Mouse (Mus musculus) kidney, embryonic 15.5 days (tissue): ENCODE measurements around the gene Gm3149. TPM values are rescaled to one million over a fixed set of nuclear protein-coding genes. Genes with fewer than 3 reads are reported as not detected.
"Not testable (repeated sequence)": the region's sequence is repeated elsewhere in the genome, so short reads cannot be mapped to it uniquely, and the experiment has no call there.

Experiments used
- ATAC-seq: fragments of 200-750 bp; cut with Nextera tagmentation; replicated peaks from 2 replicates; pipeline ENCODE4 v1.8.0; 2017; ENCODE audit warnings: moderate TSS enrichment; ENCODE audit not compliant: low FRiP score
- H3K27ac ChIP-seq: fragments of 300-500 bp; sonication (generic); 2 replicates; pipeline ENCODE4 v1.5.1; 2015; ENCODE audit warnings: mild to moderate bottlenecking, inconsistent platforms
- H3K27me3 ChIP-seq: fragments of 300-500 bp; sonication (generic); 2 replicates; pipeline ENCODE4 v1.6.1; 2015; ENCODE audit warnings: inconsistent platforms
- H3K36me3 ChIP-seq: fragments of 300-500 bp; sonication (generic); 2 replicates; pipeline ENCODE4 v1.6.1; 2015; ENCODE audit warnings: inconsistent platforms
- H3K4me1 ChIP-seq: fragments of 300-500 bp; sonication (generic); 2 replicates; pipeline ENCODE4 v1.6.1; 2015; ENCODE audit warnings: inconsistent platforms
- H3K4me2 ChIP-seq: fragments of 300-500 bp; sonication (generic); 2 replicates; pipeline ENCODE4 v1.6.1; 2015; ENCODE audit warnings: moderate library complexity, mild to moderate bottlenecking, inconsistent platforms
- H3K4me3 ChIP-seq: fragments of 300-500 bp; sonication (generic); replicated peaks from 2 replicates; pipeline ENCODE4 v1.5.1; 2015; ENCODE audit warnings: mild to moderate bottlenecking, inconsistent platforms
- H3K9ac ChIP-seq: fragments of 300-500 bp; sonication (generic); 2 replicates; pipeline ENCODE4 v1.6.1; 2015; ENCODE audit warnings: mild to moderate bottlenecking, inconsistent platforms
- H3K9me3 ChIP-seq: fragments of 300-500 bp; sonication (generic); replicated peaks from 2 replicates; pipeline ENCODE4 v1.6.1; 2016; ENCODE audit warnings: inconsistent platforms
- WGBS: fragments of 180-500 bp; shearing (Covaris S2); methylation state at CpG from one replicate; pipeline ENCODE4 v1.1.7; 2015; ENCODE audit warnings: mixed read lengths; 5-methylcytosine and 5-hydroxymethylcytosine counted together
- polyA plus RNA-seq: library from polyadenylated mRNA; unstranded; fragments of >200 nt; fragmentation: Nextera tagmentation; extraction: Ambion mirVana; gene quantifications from 2 replicates; pipeline ENCODE4 v1.2.1, GENCODE M21; 2015

The Gm3149 gene
- not detected in 2 replicates for polyA plus RNA-seq

DNA sequence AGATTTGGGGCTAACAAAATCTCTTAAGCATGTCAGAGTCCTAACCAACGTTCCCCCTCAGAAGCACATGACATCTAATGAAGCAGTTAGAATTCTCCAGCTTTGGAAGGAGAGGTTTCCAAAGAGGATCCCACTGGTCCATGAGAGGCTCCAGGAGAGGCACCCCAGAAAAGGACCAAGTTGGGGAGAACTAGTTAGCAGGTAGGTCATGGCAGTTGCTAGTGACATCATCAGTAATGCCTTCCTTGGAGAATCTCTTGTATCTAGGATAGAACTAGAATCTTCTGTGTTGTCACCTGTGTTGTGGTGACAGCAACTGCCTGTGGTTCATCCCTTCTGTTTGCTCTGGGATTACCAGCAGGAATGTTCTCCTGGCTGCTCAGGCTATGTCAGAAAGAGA is at the start of gene Gm3149:
Gm3149 (plus strand) TSS at position 301 of the 400 bp plus-strand sequence.
- not testable (repeated sequence) for ATAC-seq, H3K9ac ChIP-seq, H3K27ac ChIP-seq, H3K4me1 ChIP-seq, H3K4me3 ChIP-seq, H3K36me3 ChIP-seq, H3K4me2 ChIP-seq, H3K9me3 ChIP-seq, H3K27me3 ChIP-seq
- WGBS: no CpG with 5 or more reads among the region's 1 CpGs

DNA sequence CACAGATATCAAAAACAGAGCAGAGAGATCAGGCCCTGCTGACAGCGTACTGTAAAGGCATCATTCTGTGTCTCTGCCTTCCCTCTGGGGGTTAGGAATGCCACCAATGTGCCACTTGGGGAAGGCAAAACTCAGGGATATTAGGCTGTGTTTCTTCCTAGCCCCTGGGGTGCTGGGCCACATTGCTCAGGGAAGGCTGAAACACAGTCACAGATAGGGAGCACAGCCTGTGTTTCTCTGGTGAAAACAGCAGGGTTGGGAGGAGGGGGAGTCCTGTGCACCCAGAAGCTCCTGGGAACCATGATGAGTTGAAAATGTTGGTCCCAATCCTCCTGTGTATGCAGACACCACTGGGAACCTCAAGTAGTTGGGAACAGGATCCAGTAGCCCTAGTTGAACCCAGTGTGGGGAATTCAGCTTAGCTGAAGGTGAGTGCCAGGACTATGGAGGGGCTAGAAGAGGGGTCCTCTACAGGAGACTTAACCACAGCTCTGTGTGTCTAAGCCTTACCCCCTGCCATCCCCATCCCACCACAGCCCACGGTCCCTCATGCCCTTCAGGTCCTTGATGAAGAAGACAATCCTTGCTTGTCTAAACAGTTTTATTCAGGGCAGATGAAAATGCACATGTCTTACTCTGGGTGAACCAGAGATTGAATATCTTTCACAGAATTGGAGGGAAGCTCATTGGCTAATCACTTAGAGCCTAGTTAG is 47.7 kb upstream of the Gm3149 start:
- H3K4me3 ChIP-seq, H3K4me1 ChIP-seq, H3K27me3 ChIP-seq, H3K9me3 ChIP-seq, H3K9ac ChIP-seq, H3K4me2 ChIP-seq, H3K27ac ChIP-seq, H3K36me3 ChIP-seq, ATAC-seq: not testable (repeated sequence)
- 84% methylated on average over 2 of the region's 2 CpGs for WGBS

DNA sequence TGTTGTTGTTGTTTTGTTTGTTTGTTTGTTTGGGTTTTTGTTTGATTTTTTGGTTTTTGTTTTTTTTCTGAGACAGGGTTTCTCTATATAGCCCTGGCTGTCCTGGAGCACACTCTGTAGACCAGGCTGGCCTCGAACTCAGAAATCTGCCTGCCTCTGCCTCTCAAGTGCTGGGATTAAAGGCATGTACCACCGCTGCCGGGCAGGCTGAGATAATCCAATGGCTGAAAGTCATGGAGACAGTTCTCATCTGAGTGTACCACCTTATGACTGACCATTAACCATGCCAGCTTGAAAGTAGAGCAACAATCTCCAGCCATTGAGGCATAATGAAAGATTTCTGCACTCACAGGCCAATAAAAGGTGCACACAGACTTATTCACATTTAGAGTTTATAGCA is 37.3 kb upstream of the Gm3149 start:
- not testable (repeated sequence) for H3K4me2 ChIP-seq, H3K9me3 ChIP-seq, H3K36me3 ChIP-seq, H3K27me3 ChIP-seq, H3K9ac ChIP-seq, H3K4me1 ChIP-seq, H3K27ac ChIP-seq, H3K4me3 ChIP-seq, ATAC-seq
- WGBS: 100% methylated on average over 1 of the region's 3 CpGs

DNA sequence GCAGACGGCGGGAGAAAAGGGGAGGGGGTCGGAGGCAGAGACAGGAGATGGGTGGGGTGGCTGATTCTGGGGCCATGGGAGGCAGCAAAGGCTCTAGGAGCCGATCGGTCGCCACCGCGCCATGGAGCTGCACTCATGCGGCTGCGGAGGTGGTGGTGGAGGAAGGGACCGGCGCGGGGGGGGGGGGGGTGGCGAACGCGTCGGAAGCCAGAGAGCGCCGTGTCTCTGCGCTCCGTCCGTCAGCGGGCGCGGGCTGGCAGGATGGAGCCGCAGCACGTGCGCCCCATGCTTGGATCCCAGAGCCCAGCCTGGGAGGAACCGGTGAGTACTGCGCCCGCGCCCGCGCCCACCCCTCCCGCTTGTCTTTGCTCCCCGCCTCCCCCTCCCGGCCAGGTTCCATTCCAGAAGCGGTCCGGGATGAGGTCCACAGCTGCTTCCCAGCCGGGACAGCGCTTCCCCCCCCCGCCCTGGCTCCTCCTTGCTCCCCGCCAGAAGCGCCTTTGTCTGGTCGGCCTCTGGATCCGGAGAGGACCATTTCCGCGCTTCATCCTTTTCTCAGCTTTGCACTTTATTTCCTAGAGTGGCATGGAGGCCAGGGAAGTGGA is 17.5 kb downstream of the Gm3149 start, which contains the start of gene 2610042L04Rik:
2610042L04Rik (plus strand) TSS at position 288 of the 605 bp plus-strand sequence.
- not testable (repeated sequence) for H3K36me3 ChIP-seq, H3K27ac ChIP-seq, ATAC-seq, H3K4me1 ChIP-seq, H3K9ac ChIP-seq, H3K9me3 ChIP-seq, H3K27me3 ChIP-seq
- WGBS: 3% methylated on average over 30 of the region's 48 CpGs
- Histone ChIP-seq H3K4me2 (peak within 1 kb of the TSS; percentile 73), H3K4me3 (peak within 1 kb of the TSS; percentile 37)

DNA sequence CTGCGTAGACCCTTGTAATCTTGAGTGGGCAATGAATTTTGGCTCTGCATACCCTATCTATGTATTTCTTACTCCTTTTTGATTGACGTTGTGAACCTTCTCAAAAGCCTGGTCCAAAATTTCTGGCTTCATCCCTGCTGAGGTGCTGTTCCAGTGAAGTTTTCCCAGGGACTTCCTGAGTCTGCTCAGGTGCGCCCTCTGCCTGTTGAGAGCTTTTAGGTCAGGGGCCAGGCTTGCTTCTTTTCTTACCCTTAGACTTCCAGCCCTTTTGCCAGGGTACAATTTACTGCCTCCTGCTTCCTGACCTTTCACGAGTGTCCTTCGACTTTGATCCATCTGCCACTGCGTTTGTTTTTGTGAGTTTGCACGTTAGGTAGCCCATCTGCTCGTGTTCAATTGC is 18.4 kb downstream of the Gm3149 start:
- 5% methylated on average over 8 of the region's 8 CpGs for WGBS
- not testable (repeated sequence) for ATAC-seq

DNA sequence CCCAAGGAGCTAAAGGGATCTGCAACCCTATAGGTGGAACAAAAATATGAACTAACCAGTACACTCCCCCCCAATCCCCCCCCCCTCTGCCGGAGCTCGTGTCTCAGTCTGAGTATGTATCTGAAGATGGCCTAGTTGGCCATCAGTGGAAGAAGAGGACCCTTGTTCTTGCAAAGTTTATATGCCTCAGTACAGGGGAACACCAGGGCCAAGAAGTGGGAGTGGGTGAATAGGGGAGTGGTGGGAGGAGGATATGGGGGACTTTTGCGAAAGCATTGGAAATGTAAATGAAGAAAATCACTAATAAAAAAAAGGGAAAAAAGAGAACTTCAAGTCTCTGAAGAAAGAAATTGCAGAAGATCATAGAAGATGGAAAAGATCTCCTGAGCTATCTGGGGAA is 51.9 kb downstream of the Gm3149 start:
- ATAC-seq: not testable (repeated sequence)
- WGBS: 88% methylated on average over 3 of the region's 3 CpGs

More for the DNA sequence above, 18.4 kb downstream of the Gm3149 start:
- H3K27ac ChIP-seq, H3K4me3 ChIP-seq, H3K4me2 ChIP-seq, H3K9me3 ChIP-seq, H3K9ac ChIP-seq, H3K4me1 ChIP-seq, H3K36me3 ChIP-seq, H3K27me3 ChIP-seq: not testable (repeated sequence)

DNA sequence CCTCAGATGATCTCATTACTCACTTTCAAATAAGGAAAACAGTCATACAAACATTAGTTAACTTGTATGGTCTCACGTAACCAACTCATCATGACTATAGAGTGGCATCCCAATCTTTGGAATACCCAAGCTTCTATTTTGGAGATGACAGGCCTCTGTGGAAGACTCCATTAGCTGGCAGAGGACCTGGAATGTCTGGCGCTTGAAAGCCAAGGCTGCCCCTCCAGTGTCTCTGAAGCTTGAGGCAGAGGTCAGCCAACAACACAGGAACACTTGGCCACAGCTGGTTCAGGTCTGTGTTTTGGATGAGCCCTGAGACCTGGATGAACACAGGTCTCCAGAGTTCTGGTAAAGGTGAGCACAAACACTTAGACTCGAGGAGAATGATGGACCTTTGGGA is 52.6 kb downstream of the Gm3149 start:
- H3K27me3 ChIP-seq, H3K4me3 ChIP-seq, H3K4me1 ChIP-seq, H3K36me3 ChIP-seq, H3K9ac ChIP-seq, H3K9me3 ChIP-seq, H3K4me2 ChIP-seq, H3K27ac ChIP-seq, ATAC-seq: not testable (repeated sequence)
- 79% methylated on average over 3 of the region's 3 CpGs for WGBS

More for the DNA sequence above, 51.9 kb downstream of the Gm3149 start:
- not testable (repeated sequence) for H3K4me1 ChIP-seq, H3K9me3 ChIP-seq, H3K4me2 ChIP-seq, H3K36me3 ChIP-seq, H3K9ac ChIP-seq, H3K4me3 ChIP-seq, H3K27ac ChIP-seq, H3K27me3 ChIP-seq

Other genes with a start within 250 kb of the Gm3149 start
- gene Gm3115, start 233.2 kb upstream of the Gm3149 start, polyA plus RNA-seq: not detected in 2 replicates
- gene Gm8108, start 206.8 kb upstream of the Gm3149 start, polyA plus RNA-seq: not detected in 2 replicates
- not detected in 2 replicates for gene Gm3127, start 152.3 kb upstream of the Gm3149 start, polyA plus RNA-seq
- 0.18 and 0.45 TPM in 2 replicates for gene Gm2974, start 134.7 kb upstream of the Gm3149 start, polyA plus RNA-seq
- gene Gm3138, start 67.7 kb upstream of the Gm3149 start, polyA plus RNA-seq: not detected in 2 replicates
- gene 2610042L04Rik, start 17.5 kb downstream of the Gm3149 start, polyA plus RNA-seq: 0.10 TPM in 1 of 2 replicates, not detected in the other
- gene Gm3159, start 80.2 kb downstream of the Gm3149 start, polyA plus RNA-seq: not detected in 2 replicates
- gene Gm3164, start 98.2 kb downstream of the Gm3149 start, polyA plus RNA-seq: 0.17 and 0.19 TPM in 2 replicates
- not detected in 2 replicates for gene Gm3173, start 113.7 kb downstream of the Gm3149 start, polyA plus RNA-seq
- gene Gm3182, start 164.5 kb downstream of the Gm3149 start, polyA plus RNA-seq: not detected in 2 replicates
- gene Gm3047, start 238.1 kb downstream of the Gm3149 start, polyA plus RNA-seq: not detected in 2 replicates